Mouse (Mus musculus): Measurements from ENCODE around the gene Polk.

The Polk gene

DNA sequence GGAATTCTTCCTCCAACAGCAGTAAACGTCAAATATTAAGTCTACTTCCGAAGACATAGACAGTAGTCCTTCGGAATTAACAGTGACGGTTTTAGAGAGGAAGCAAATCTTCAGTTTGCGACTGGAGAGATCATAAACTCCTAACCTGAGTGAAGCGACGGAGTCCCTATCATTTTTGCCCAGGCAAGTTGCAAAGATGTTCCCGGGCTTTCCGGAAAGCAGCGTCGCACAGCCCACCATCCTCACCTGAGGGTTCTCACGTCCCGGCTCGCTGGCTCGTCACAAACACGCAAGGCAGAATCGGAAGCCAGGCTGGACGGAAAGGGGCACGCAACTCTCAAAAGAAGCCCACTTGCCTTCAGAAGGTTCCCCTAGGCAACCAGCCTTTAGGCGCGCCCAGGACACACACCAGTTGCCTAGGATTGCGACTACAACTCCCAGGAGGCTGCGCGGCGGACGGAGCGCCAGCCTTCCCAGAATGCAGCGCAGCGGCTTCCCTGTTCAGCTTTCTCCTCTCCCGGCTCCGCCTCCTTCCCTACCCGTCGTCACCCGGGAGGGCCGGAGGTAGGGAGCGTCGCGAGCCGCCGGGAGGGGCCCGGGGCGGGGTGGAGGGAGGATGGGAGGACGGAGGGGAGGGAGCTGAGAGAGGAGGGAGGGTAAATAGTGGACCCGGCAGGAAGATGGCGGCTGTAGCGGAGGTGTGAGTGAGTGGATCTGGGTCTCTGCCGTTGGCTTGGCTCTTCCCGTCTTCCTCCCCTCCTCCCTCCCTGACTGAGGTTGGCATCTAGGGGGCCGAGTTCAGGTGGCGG lies at the start of gene Polk, which contains the start of gene Col4a3bp:
Gene Polk (minus strand): TSS at position 499 of the 809 bp plus-strand sequence.
Gene Col4a3bp (plus strand): TSS at position 538 of the 809 bp plus-strand sequence.
- peak; percentile 92 to 98 for DNase-seq (ENCODE audit: low spot score in 2 of 2)

DNA sequence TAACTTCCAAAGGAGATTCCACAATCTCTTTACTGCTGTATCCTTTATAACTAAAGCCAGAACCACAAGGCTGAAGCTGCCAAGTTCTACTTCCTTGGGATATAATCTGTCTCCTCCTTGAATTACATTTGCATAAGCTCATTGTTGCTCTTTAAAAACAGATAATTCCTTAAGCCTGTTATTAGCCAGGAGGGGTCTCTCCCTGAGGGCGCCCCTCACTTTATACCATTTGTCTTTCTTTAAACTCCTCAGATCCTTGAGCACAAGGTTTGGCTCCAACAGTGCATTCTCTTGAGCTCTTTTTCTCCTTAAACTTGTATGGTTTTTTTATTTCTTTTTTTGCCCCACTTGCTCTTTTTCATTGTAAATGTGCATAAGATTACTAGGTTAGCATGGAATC lies 46.3 kb upstream of the Polk start:
- DNase-seq (ENCODE audit: low spot score in 2 of 2) = no peak

DNA sequence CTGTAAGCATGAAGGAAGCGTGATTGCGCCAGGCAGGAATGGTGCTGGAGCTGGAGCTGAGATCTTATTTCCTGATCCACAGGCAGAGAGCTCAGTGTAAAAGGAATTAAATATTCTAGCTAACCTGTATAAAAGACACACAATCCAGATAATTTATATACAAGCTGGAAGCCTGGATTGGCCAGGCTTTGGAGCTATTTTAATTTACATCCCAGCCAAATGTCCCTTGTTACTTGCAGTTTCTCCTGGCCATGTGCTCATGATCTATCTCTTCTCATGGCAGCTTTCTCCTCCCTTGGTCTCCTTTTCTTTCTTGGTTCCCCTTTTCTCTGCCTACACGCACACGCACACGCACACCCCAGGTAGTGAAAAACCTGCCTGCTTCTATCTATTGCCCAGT lies 44.2 kb upstream of the Polk start:
- no peak for DNase-seq (ENCODE audit: low spot score in 2 of 2)

DNA sequence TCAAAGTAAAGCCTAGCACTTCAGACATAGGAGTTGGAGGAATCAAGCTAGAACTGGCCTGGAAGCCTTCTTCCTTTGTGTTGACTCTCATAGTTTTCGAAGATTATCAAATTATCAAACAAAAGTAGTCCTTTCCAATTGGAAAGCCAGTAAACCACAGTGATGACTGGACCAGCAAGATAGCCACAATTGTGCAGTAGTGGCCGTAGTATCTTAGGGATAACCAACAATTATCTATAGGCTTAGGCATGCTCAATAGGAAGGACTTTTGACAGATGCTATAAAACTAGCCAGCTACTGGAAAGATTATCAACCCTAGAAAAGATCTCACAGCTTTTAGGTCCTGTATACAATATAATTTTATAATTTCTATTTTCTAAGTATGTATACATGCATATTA lies 41.8 kb upstream of the Polk start:
- no peak for DNase-seq (ENCODE audit: low spot score in 2 of 2)

DNA sequence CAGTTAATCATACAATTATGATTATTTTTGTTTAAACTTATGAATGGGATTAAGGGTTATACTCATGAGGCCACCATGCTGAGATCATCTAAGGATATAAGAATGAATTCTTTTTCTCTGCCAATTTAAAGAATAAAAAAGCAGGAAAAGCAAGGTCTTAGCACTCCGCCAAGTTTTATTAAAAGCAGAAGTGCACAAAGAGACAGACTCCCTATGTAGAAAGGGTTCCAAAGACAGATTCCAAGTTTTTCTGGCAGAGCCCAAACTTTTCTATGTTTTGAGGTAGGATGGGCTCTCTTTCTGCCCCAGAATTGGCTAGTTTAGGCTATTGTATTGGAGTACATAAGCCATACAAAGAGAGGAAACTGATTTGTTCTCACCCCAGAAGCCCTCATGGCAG lies 37.6 kb upstream of the Polk start:
- DNase-seq (ENCODE audit: low spot score in 2 of 2) = no peak

DNA sequence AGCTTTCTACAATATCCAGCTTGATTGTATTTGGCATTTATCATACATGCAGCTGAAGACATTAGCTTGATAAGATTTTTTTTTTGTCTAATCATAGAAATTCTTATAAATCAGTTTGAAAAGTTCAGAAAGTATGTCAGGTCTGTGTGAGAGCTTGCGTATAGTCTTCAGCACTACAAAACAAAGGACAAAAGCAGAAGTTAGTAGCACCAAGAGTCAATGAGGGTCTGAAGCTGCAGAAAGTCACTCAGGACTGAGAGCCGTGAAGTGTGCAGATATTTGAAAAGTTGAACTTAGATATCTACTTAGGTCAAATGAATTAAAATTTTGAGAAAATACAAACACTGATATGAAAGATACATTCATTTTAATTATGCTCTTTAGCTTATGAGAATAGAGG lies 36.7 kb upstream of the Polk start:
- no peak for DNase-seq (ENCODE audit: low spot score in 2 of 2)

DNA sequence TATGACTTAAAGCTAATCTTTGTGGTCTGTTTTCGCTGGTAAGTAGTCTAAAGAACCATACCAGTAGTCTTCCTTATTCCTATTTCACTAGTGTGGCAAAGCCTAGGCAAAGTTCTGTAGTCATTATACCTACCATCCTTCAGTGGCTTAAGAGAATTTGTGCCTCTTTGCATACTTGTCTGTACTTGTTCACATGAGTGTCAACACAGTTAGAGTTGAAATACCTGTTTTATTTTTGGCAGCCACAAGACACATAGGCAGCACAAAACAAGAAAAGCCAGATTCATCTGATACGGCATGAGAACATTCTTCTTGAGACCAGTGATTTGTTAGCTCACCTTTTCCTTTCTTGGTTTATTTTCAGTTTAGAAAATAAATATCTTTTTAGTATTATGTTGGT lies 31.8 kb upstream of the Polk start:
- no peak for DNase-seq (ENCODE audit: low spot score in 2 of 2)

DNA sequence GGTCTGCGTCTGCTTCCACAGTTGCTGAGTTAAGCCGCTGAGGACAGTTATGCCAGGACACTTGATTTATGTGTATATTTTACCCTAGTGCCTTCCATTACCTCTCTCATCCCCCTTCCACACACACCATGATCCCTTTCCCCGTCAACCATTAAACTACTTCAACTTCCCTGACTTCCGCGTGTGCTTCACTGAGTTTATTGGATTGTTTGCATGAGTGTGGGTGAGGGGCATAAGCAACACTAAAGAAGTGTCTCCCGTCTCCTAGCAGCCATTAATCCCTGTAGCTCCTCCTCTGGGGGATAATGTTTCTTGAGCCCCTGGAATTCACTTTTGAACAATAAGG lies 28.6 kb upstream of the Polk start:
- no peak for DNase-seq (ENCODE audit: low spot score in 2 of 2)

DNA sequence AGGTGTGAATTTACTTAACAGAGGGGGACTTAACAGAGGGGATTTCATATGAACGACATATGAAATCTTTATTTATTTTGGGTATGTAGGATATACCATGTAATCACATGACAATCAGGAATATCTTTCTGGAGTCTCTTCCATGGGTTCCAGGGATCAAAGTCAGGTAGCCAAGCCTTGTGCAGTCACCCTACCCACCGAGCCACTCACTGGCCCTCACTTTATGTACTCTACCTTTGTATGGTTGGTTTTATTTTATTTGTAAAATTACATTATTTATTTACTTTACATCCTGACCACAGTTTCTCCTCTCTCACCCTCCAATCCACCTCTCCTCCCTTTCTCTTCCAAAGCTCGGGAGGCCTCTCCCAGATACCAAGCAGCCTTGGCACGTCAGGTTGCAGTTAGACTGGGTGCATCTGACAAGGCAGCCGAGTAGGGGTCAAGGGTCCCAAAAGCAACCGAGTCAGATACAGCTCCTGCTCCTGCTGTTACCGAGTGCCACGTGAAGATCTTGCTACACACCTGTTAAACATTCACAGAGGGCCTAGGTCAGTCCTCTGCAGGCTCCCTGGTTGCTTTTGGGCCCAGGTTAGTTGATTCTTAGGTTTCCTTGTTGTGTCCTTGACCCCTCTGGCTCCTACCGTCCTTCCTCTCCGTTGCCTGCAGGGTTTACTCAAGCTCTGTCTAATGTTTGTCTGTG lies 28.1 kb upstream of the Polk start:
- DNase-seq (ENCODE audit: low spot score in 2 of 2) = no peak

DNA sequence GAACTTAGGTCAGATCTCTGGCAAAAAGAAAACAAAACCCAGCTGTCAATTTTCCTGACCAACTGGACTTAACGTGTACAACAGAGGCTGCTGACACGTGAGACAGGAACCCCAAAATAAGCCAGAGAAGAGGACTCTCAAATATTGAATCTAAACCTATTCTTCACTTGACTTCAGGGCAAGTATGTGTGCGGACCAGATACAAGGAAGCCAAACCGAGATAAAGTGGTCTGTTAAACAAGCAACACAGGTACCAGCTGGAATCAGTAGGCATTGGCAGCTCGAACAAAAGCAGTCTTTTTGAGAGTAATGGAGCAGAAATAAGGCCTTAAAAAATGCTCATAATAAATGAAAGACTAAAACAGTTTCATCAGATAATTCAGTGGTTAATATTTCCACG lies 25.6 kb upstream of the Polk start:
- no peak for DNase-seq (ENCODE audit: low spot score in 2 of 2)

DNA sequence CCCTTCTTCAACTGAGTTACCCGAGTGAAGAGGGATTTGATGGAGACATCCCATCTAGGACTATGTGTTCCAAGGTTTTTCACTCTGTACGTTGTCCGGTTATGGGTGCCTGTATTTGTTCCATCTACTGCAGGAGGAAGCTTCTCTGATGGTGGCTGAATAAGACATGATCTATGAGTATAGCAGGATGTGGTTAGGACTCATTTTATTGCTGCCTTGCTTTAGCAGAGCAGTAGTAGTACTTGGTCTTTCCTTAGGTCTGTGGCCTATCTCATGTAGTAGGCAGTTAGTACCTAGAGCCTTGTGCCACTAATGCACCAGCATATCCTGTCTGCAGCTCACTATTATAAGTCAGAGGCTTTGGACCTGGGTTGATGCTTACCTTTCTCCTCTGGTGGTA lies 12.7 kb upstream of the Polk start:
- no peak for DNase-seq (ENCODE audit: low spot score in 2 of 2)

DNA sequence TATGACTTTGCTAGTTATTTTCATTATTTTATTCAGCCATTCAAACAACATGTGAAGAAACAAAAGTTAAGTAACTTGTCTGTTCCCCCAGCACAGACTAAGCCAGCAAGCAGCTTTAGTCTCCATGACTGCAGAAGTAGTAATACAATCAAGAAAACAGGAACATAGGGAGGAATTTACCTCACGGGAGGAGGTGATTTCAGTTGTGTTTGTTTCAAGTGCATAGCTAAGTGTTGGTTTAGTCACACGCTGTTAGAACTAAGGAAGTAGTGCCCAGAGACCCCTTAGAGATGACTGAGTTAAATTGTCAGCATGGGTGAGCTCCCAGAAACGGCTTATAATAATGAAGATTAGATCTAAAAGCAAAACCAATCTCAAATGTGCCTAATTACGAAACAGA lies 5.6 kb upstream of the Polk start:
- no peak for DNase-seq (ENCODE audit: low spot score in 2 of 2)

DNA sequence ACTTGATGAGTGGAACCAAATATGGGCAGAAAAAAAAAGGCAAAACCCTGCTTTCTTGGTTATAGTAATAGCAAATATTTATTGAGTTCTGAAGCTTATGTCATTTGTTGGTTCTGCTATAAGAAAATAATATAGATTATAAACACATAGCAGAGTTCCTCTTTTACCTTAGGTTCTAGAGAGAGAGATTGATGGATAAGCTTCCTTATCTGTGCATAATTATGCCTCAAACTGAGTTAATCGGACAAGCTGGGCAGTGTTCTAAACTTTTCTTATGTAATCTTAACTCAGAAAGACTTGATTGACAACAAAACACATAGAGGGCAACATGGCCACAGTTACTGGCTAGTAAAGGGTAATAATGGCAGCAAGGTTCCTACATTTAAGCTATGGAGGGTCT lies 4.9 kb upstream of the Polk start:
- DNase-seq (ENCODE audit: low spot score in 2 of 2) = no peak

DNA sequence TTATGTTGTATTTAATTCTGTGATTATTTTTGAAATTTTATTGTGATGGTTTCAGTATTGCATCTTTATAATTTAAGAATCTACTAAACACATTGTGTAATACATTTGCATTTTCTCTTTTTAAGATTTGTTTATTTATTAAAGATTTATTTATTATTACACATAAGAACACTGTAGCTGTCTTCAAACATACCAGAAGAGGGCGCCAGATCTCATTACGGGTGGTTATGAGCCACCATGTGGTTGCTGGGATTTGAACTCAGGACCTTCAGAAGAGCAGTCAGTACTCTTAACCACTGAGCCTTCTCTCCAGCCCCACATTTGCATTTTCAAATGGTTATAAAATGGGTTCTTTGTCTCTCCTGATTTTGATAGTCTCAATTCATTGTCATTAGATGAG lies 2.1 kb upstream of the Polk start:
- DNase-seq (ENCODE audit: low spot score in 2 of 2) = peak in 1 of 2 experiments; percentile 16

DNA sequence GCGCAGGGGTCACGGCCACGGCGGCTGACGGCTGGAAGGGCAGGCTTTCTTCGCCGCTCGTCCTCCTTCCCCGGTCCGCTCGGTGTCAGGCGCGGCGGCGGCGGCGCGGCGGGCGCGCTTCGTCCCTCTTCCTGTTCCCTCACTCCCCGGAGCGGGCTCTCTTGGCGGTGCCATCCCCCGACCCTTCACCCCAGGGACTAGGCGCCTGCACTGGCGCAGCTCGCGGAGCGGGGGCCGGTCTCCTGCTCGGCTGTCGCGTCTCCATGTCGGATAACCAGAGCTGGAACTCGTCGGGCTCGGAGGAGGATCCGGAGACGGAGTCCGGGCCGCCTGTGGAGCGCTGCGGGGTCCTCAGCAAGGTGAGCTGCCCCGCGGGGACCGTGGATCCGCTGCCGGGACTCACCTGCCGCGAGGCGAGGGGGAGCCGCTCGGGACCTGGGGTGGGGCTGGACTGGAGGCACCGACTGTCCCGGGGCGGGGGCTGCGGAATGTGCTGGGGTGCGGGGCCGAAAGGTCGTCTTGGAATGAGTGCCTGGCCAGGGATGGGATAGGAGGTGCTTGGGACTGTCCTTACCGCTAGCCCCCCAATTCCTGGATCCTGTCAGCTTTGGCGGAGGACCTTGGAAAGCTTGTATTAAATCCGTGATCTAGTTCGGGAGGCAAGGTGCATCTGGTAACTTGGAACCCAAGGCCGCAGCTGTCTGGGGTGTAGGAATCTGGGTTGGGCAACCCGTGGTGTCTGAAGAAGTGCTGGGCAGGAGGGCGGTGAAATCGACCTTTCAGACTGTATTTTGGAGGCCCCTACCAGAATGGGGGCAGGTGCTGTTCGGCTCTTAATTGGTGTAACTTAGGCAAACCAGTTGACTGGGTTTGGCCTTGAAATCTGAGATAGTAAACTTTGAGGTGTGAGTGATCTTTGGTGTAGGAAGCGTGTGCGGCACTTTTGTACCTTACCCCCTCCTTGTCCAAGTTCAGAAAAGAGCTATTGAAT lies 817 bp upstream of the Polk start:
- DNase-seq (ENCODE audit: low spot score in 2 of 2) = peak in 1 of 2 experiments; percentile 86

DNA sequence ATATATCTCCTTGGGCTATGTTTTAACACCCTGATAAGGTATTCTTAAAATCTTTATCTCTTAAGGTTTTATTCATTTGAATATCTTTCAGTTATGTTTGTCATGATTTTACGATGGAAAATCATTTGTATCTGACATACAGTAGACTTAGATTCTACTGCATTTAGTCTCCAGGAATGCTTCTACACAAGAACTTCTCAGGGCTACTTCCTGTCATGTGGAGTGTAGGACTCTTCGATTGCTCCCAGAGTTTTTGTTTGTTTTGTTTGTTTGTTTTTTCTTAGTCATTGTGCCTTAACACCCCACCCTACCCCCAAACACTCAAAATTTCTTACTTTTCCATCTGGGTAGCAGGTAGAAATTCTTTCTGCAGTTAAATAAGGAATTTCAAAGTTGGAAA lies 998 bp downstream of the Polk start:
- no peak for DNase-seq (ENCODE audit: low spot score in 2 of 2)

DNA sequence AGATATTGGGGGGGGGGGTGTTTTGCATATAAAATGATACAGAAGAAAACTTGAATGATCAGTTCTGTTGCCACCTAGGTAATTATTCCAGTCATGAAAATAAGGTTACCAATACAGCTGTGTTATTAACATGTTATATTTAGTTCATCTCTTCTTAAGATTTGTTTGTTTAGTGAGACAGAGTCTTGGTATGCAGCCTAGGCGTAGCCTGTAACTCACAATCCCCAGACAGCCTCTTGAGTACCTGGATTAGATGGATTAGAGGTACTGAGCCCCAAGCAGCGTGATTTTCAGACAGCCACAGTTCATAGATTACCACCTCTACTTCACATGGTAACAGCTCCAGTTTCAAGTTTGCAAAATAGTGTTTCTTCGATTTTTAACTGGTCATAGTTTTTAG lies 4.3 kb downstream of the Polk start:
- no peak for DNase-seq (ENCODE audit: low spot score in 2 of 2)

DNA sequence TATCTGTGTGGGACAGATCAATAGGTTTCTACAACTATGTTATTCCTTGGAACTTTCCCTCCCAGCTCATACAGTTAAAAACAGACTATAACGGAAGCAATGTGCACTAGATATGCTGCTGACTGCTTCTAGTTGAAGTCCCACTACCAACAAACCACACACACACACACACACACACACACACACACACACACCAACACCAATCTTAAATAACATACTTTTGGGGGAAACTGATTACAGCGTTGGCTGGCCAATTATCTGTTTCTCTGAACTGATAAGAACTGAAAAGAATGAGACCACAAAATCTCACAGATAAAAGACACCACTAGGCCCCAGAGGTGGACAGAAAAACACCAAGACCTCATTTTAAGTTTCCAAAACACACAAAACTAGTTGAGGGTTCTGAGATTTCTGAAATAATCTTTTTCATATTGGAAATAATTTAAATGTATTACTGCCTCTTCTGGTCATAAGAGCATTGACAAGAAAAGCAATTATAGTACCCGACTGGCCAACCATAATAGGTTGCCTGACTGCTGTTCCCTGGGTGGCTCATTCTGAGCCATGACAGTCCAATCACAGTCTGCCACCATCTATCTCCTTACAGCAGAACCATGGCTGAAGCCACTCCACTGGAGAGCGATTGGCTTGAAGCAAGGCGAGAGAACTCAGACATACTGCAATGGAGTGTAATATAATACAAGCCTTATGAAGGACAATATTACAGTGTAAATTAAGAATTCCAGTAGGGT lies 5.4 kb downstream of the Polk start:
- DNase-seq (ENCODE audit: low spot score in 2 of 2) = no peak

DNA sequence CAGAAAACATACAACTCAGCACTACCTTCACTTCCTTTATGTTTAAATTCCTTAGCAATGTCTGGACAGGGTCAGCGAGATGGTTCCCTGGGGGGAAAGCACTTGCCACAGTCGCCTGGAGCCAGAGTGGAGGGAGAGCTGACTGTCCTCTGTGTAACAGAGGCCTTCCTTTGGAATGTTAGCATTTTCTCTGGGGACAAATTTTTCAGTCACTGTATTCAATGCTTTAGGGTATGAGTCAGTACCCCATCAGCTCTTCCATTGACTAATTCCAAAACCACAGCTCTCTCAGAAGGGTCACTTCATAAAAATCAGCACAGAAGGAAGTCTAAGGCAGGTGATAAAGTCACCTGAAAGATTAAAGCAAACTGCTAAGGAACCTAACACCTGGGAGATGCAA lies 8.6 kb downstream of the Polk start:
- DNase-seq (ENCODE audit: low spot score in 2 of 2) = no peak

DNA sequence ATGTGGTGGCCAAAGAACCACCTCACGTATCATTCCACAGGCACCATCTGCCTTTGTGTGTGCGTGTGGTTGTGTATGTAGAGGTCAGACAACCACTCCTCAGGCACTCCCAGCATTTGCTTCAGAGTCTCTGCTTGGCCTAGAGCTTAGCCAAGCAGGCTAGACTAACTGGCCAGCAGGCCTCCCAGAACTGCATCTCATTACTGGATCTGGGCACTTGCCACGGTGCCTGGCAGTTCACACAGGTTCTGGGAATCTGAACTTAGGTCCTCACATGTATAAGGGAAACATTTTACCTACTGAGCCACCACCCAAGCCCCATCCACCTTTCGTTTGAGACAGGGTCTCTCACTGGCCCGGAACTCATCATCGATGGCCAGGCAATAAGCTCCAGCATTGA lies 10.2 kb downstream of the Polk start:
- no peak for DNase-seq (ENCODE audit: low spot score in 2 of 2)

DNA sequence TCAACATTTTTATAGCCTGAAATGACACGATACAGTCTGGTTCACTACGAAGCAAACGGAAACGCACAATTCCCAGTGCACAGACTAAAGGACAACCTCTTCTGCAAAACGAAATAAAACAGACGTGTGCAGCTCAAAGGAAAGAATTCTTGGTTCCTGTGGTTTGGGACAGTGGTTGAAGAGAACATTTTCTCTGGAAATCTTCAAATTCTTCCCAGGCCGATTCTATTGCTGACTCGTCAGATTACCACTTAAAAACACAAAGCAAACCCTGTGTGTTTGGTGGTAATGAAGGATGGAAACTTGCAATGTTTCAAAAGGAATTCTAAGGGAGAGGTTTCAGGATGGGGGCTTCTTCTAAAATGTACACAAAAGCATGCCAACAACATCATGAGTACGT lies 12.3 kb downstream of the Polk start:
- DNase-seq (ENCODE audit: low spot score in 2 of 2) = no peak

DNA sequence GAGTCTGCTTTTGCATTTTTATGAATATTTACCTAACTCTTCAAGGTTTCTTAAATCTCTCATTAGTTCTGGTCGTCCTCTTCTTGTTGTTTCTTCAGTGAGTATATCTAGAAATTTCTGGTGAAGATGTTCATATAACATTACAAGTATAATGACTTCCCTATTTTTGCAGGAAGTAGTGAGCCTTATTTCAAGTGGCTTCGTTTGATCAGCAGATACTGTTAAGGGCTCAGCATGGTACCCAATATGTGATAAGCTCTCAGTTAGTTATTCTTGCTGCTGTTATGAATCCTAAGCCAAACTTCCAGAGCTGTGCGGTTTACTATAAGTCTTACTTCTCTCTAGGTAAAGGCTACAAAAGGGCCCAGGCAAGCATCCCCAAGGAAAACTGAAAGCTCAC lies 12.8 kb downstream of the Polk start:
- DNase-seq (ENCODE audit: low spot score in 2 of 2) = no peak

Measured in spleen, postnatal 10 days (tissue).